Mouse (Mus musculus) cerebral cortex, adult 2 months (tissue): ENCODE results near the gene Abca2.

Source experiments
- WGBS: fragments of 180-500 bp; shearing (Covaris S2); methylation state at CpG from one replicate; pipeline ENCODE4 v1.1.7; 2018; 5-methylcytosine and 5-hydroxymethylcytosine counted together

Gene Abca2

DNA sequence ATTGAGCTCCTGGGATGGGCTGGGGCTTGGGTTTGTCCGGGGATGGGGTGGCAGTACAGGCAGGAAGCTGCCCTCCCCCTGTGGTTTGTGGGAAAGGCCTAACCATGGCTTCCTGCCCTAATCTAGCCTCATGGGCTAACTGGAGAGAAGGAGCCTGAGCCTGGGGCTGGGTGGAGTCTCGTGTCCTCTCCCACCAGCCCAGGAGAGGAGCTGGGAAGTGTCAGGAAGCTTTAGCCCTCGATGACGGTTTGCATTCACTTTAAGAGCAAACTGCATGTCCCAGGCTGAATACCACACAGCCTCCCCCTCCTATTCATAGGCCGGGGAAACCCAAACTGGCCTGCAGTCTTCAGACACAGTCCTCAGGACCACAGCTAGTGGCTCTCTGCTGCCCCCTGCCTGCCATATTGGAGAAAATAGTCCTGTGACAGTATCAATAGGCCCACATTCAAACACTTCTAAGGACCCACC, 1.7 kb upstream of the Abca2 start:
- WGBS, result 31% methylated on average over 5 of the region's 5 CpGs

DNA sequence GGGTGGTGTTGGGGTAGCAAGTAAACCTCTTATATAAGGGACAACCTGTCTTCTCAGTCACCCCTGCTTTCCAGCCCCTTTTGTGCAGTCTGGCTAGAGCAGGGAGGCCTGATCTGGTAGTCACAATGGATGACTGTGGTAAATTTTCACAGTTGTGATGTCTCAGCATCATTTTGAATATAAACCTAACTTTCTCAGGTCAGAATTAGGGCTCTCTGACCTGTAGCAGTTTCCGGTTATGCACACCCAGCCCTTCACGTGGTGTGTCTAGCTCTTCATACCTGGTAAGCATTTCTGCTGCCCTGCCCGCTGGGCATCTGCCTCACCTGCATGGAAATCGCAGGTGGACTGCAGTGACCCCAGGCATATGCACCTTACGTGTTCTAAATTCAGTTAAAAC, 1.2 kb upstream of the Abca2 start:
- 88% methylated on average over 5 of the region's 5 CpGs for WGBS

DNA sequence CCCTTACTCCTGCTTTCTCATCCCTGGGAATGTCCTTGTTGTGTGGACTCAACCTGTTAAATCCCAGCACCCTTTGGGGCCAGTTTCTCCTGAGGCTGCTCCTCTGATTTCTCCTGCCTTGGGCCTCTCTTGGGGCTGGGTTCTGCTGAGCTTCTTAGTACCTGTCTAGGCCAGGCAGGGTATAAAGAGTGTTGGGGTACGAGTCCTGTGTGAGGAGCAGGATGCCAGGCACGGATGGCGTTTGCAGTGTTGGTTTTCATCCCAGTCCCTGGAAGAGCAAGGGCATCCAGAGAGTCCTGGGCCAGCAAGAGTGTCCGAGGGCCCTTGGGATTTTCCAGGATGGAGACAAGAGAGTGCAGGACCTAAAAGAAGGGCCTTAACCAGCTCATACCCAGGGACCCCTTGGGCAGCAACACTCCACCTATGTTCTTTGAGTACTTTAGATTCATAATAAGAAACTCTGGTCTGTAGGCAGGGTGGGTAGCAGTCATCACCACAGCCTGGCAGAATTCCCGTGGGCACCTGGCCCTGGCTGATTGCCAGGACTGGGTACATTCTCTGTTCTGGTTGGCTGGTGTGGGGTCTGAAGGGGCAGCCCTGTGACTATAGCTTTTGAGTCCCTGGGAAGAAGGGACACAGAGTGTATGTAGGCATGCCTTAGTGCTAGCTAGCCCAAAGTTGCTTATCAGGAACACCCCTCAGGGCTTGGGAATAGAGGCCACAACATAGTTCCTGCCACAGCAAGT, 1.1 kb downstream of the Abca2 start:
- WGBS, result 21% methylated on average over 5 of the region's 5 CpGs

DNA sequence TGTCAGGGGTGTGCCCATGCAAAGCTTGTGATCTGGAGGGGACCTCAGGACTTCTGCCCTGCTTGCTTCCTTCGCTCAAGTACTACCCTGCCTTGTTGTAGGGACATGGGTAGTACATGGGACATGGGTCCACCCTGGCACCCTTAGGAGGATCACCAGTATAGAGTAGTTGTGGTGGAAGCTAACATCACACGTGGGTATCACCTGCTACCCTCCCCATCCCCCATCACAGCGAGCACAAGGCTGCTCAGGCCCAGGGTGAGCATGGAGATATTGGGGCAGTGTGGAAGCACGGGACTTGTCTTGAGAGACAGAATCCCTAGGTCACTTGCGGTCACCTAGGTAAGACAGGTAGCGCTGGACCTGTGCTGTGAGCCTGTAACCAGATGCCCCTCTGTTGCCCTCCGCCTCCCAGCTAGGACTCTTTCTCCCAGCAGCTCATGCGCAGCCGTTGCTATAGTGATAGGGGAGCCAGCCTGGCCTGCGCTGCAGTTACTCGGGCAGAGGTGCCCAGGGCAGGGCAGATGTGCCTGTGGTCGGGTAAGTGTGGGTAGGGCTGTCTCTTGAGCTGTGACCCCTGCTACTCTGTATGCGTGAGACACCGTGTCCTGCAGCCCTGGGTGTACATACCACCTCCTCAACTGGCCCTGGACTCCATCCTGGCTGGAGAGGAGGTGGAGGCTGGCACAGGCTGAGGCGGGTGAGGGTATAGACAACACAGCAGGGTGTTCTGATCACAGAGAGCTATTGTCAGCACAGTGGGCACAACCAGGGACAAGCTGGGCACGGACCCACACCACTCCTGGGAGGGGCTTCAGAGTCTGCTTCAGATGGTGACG, 2.1 kb downstream of the Abca2 start:
- WGBS, result 47% methylated on average over 17 of the region's 17 CpGs

DNA sequence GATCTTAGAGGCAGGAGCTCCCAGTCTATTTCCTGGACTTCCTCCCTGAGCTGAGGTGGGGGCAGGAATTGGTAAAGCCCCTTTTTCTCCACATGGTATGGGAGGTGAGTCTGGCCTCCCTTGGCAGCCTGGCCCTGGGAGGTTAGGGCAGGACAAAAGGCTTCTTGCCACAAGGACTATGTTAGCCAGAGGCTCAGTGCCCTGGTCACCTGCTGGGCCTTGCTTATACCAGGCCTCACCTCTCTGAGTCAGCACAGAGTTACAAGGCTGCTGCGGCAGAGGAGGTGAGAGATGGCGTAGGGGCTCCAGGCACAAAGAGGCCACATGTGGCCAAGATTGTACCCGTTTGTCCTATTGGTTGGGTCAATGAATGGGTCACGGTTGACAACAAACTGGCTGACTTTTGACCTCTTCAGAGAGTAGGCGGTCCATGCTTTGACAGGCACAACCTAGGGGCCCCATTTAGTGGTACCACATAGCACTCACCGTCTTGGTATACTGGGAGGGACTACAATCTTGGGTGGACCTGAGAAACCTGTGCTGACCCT, 2.9 kb downstream of the Abca2 start:
- 67% methylated on average over 6 of the region's 6 CpGs for WGBS

DNA sequence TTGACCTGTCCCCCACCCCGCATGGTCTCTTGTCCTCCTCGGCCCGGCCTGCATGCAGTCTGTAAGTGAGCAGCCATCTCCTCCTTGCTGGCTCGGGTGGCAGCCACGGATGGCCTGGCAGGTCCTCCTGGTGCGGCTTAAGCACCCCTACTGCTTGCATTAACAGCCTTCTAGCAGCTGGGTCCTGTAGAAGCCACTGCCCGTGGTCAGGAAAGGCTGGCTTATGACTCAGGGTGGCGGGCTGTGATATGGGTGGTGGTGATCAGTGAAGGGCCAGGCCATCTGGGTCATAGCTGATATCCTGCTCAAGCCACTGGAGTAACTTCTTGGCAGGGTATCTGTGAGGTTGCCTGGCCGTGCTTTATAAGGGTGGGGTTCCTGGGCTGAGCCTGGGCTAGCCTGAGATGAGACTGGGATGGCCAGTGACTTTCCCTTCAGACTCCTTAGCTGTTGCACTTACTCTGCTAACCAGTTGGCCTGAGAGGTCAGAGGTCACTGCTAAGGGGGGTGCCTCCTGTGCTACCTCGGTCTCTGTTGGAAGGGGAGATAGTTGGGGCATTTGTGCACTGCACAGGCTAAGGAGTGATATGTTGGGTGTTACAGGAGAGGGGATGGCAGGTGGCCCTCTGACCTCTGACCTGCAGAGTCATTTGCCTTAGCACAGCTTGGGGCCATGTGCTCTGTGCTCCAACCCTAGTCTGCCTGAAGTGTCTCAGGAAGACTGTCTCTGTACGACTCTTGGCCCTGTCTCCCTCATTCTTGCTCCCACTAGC, 4.0 kb downstream of the Abca2 start:
- 78% methylated on average over 11 of the region's 11 CpGs for WGBS

DNA sequence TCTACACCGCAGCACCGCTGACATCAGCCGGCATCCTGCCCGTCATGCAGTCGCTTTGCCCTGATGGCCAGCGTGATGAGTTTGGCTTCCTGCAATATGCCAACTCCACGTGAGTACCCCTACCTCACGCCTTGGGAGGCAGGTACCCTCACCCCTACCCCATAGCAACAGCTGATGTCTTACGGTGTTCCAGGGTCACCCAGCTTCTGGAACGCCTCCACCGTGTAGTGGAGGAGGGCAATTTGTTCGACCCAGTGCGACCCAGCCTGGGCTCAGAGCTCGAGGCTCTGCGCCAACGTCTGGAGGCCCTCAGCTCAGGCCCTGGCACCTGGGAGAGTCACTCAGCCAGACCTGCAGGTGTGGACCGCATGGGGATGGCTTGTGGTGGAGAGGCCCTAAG, 4.6 kb downstream of the Abca2 start:
- WGBS, result 84% methylated on average over 17 of the region's 17 CpGs

DNA sequence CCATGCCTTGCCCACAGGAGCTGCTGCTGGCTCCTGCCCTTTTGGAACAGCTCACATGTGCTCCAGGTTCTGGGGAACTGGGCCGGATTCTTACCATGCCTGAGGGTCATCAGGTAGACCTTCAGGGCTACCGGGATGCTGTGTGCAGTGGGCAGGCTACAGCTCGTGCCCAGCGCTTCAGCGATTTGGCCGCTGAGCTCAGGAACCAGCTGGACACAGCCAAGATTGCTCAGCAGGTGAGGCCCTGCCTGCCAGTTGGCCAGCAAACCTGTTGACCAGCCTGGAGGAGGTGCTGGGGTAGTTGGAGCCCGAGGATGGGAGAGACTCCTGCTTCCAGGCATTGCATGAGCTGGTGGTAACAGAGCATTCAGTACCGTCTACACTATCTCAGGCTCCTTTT, 5.8 kb downstream of the Abca2 start:
- 88% methylated on average over 8 of the region's 8 CpGs for WGBS

DNA sequence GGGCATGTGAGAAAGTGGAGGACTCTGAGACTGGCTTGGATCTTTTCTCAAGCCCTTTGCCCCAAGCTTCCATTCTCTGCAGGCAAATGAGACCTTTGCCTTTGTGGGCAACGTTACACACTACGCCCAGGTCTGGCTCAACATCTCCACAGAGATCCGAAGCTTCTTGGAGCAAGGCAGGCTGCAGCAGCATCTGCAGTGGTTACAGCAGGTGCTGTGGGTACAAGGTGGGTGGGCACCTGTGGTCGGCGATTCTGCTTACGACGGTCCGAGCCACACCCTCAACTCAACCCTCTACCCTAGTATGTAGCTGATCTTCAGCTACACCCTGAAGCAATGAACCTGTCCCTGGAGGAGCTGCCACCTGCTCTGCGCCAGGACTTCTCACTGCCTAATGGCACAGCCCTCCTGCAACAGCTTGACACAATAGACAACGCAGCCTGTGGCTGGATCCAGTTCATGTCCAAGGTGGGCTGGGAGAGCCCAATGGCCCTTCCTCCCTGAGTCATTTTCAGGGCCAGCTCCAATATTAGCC, 7.8 kb downstream of the Abca2 start:
- WGBS, result 92% methylated on average over 10 of the region's 10 CpGs

DNA sequence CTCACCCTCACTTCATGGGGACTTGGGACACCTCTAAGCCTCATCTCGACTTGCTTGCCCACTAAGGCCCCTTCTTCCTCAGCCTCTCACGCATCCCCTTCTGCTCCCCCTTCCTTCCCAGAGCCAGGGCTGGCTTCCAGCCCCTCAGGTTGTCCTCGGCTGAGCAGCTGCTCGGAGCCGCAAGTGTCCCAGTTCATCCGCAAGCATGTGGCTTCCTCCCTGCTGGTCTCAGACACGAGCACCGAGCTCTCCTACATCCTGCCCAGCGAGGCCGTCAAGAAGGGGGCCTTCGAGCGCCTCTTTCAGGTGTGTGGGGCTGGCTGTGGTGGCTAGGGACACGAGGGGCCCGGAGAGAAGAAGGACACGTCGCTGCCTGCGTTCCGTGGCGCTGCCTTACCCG, 12.6 kb downstream of the Abca2 start:
- 82% methylated on average over 20 of the region's 20 CpGs for WGBS

DNA sequence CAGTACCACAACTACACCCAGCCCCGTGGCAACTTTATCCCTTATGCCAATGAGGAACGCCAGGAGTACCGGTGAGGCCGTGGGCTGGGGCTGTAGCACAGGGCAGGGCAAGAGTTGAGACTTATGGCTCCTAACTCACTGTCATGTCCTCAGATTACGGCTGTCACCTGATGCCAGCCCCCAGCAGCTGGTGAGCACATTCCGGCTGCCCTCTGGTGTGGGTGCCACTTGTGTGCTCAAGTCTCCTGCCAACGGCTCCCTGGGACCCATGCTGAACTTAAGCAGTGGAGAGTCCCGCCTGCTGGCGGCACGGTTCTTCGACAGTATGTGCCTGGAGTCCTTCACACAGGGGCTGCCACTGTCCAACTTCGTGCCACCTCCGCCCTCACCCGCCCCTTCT, 14.2 kb downstream of the Abca2 start:
- 90% methylated on average over 14 of the region's 14 CpGs for WGBS

DNA sequence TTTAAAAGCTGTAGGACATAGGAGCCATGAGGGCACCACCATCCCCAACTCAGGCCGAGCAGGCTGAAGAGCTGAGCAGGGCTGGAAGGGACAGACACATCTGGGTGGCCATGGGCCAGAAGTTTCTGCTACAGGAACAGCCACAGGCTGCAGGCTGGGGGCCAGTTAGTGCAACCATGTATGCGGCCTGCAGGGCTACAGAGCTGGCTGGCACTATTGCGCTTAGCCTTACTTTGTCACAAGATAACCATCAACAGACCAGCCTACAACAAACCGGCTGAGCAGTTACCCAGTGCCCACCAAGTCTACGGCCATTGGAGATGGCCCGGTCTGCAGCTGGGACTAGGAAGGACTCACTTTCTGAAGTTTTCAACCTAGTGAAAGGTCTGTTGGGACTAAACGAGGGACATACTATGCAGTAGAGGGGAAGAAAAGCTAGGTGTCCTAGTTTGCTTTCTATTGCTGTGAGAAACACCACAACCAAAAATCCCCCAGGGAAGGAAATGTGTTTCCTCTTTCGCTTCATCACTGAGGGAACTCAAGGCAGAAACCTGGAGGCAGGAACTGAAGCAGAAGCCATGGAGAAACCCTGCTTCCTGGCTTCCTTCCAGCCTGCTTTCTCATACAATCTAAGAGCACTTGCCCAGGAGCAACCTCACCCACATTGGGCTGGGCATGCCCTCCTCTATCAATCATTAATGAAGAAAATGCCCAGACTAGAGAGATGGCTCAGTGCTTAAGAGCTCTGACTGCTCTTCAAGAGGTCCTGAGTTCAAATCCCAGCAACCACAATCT, 22.5 kb downstream of the Abca2 start:
- WGBS, result 76% methylated on average over 8 of the region's 8 CpGs

DNA sequence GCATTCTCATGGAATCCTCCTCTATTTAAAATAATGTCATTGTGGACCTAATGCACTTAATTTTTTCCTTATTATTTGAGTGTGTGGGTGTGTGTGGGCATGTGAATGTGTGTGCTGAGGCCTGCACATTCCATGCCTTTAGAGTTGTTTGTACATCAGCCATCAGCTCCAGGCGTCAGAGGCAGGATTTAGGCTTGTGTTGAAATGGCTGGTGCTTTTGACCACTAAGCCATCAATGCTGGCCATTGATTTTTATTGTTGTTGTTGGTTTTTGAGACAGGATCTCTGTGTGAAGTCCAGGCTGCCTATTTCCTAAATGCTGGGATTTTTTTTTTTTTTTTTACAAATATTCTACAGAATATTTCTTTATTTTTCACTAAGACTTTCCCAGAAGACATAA, 24.4 kb downstream of the Abca2 start:
- 76% methylated on average over 1 of the region's 1 CpGs for WGBS

DNA sequence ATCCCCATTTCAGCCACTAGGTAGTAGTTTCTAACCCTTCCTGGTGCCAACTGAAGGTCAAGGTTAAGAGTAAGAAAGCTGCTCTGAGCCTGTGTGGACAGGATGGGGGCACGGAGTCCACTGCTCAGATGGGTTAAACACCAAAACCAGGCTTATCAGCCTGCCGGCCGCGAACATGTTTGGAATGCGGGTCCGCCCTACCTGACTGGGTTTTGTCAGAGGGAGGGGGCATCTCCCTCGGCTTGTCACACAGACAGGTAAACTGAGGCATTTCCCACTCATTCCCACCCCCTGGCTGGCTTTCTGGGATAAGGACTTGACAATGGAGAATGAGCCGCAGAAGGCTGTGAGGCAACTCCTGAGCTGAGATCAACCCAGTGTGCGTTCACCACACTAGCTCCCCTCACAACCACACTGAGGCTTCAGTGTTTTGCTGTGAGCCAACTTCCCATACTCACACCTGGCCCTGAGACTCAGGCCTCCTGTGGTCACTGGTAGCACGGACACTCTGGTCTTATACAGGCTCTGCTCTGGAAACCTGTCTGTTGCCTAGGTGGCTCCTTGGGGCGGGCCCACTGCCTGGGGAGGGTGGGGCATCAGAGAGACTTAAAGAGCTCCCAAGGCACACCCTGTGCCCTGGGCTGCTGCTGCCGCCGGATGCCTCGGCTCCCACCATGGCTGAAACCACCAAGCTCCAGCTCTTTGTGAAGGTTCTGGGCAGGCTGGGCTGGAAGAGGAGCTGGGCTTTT, 27.9 kb downstream of the Abca2 start, which contains the start of gene Clic3:
Gene Clic3 (plus strand): TSS at position 634 of the 749 bp plus-strand sequence.
- WGBS, result 70% methylated on average over 14 of the region's 14 CpGs

DNA sequence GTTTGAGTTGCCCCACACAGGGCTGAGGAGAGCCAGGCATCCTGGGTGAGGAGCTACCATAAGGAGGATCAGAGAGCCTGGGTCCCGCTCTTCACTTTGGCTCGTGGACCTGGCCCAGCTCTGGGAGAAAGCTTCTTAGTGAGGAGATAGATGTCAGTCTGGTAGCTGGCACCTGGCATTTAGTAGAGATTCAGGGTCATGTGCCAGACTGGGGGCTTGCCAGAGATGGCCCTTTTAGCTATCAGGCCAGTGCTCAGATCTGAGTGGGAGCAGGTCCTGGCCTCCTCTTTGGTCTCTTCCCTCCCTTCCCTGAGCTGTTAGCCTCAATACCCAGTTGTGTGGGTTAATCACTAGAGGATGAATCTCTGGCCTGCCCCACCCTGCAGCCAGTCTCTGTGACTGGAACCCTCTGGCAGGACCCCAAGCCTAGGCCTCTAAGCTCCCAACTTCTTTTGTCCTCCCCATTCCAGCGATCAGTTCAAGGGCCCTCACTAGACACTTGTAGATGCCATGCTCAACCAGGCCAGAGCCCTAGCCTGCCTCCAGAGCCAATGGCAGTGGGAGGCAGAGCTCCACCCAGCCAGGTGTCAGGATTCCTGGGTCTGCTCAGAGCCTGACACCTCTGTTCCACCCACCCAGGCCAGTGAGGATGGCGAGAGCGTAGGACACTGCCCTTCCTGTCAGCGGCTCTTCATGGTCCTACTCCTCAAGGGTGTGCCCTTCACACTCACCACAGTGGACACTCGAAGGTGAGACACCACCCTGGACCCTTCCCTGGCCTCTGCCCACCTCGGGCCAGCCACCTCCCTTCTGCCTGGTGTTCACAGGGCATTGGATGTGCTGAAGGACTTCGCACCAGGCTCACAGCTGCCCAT, 28.8 kb downstream of the Abca2 start:
- WGBS, result 82% methylated on average over 9 of the region's 9 CpGs

DNA sequence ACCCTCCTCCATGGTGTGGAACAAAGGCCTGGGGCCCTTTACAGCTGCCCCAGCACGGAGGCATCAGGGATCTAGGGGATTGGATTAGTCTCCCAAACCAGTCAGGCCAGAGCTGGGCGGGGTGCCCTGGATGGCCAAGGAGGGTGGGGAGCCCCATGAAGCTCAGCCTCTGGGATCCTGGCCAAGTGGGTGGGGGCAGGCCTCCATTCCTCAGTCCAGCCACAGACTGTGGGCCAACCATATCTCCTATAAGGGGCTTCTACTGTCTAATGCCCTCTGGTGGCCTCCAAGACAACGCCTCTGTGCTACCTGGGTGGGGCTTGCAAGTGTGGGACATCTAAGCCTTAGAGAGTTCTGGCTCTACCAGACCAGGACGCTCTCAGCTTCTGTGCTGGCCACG, 30.4 kb downstream of the Abca2 start:
- 58% methylated on average over 5 of the region's 5 CpGs for WGBS

DNA sequence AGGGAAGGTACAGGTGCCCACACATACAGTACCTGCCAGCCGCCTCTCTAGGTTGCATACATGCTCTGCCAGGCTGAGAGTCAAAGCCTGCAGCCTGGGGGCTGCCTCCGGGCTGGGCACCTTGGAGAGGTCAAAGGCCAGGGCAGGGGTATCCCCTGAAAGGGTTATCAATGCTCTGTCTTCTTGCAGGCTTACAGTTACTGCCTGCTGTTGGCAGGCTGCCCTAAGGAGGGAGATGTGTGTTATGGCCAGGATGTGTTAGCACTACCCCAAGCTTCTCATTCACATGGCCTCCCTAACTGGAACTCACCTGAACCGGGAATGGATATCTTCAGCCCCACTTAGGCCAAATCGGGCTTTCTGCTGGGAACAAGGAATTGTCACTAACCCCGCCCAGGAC, 31.6 kb downstream of the Abca2 start:
- 27% methylated on average over 5 of the region's 5 CpGs for WGBS

DNA sequence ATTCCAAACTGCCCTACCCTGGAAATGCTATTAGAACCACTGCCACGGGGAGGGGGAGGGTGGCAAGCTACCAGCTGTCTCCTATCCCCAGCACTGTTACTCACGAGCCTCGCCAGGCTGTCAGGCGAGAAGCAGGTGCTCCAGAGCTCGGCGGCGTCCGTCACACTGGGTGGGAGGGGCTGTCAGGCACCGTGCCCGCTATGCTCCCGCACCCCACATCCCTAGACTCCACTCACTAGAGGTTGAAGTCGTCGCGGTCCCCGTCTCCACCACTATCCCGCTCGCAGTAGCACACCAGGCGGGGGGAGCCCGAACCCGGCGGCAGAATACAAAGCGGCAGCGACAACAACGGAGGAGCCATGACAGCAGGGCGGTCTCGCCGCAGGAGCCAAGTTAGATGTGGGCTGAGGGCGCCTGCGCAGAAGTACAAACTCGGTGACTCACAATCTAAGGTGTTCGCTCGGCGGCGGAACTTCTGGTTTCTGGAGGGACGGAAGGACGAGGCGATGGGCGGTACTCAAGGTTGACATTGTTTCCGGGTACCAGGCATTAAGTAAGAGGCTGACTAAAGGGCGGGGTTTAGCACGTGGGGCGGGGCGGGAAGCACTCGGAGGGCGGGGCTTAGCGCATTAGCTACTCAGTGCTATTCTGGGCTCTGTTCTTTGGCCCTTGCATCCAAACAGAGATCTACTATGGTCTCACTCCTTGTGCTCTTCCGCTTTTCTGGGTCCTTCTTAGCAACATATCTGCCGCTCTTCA, 32.2 kb downstream of the Abca2 start, which contains the start of gene Paxx:
Gene Paxx (minus strand): TSS at position 544 of the 759 bp plus-strand sequence.
- WGBS, result under 1% methylated on average over 48 of the region's 48 CpGs
